Mouse (Mus musculus): ENCODE results near the gene Gm20422.

Gm20422 gene

DNA sequence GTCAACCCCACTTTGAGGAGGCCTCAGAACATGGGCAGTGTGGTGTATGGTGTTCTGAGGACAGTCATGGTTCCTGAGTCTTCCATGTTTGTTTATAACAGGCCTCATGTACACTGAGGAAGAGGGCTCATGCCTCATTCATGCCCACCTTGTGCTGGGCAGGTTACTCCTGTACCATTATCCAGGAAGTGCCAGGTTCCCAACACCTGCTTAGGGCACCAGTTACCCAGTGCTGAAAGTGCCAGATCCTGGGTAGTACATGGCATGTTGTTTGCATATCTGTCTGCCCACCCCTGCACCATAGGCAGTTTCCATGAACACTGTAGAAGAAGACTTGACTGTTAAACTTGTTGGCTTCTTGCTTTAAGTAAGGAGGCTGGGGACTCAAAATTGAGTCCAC lies 27.5 kb upstream of the Gm20422 start:
- Histone ChIP-seq H3K36me3 (ENCODE audit: control insufficient read depth, insufficient read depth, low read length, poor library complexity, severe bottlenecking) (peaks cover 15% of the 10 kb centered on the region), H3K27me3 (ENCODE audit: control insufficient read depth, insufficient read depth, low read length, poor library complexity, severe bottlenecking) (no peaks in the 10 kb centered on the region)
- DNase-seq (ENCODE audit: low read depth, low spot score): no peak

DNA sequence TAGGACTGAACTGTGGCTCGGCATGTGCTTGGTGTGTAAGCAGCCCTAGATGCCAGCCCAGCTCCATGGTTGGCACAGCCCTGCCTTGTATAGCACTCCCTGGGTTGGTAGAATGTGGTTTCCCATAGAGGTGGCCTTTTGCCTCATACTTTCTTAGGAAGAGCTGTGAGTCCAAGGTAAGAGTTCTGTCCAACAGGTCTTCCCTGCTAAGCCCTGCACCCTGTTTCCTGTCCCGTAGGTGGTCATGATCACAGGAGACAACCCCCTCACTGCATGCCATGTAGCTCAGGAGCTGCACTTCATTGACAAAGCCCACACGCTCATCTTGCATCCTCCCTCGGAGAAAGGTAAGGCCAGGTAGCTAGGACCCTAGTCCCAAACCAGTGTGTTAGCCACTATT lies 27.1 kb upstream of the Gm20422 start:
- H3K36me3 ChIP-seq (ENCODE audit: control insufficient read depth, insufficient read depth, low read length, poor library complexity, severe bottlenecking): peaks cover 15% of the 10 kb centered on the region
- DNase-seq (ENCODE audit: low read depth, low spot score): no peak
- H3K27me3 ChIP-seq (ENCODE audit: control insufficient read depth, insufficient read depth, low read length, poor library complexity, severe bottlenecking): no peaks in the 10 kb centered on the region

GRCm38 (mm10) chr8:69799946-69800345 lies 25.3 kb upstream of the Gm20422 start:
- no peaks in the 10 kb centered on the region for H3K27me3 ChIP-seq (ENCODE audit: control insufficient read depth, insufficient read depth, low read length, poor library complexity, severe bottlenecking)
- peaks cover 14% of the 10 kb centered on the region for H3K36me3 ChIP-seq (ENCODE audit: control insufficient read depth, insufficient read depth, low read length, poor library complexity, severe bottlenecking)
- DNase-seq (ENCODE audit: low read depth, low spot score): no peak

DNA sequence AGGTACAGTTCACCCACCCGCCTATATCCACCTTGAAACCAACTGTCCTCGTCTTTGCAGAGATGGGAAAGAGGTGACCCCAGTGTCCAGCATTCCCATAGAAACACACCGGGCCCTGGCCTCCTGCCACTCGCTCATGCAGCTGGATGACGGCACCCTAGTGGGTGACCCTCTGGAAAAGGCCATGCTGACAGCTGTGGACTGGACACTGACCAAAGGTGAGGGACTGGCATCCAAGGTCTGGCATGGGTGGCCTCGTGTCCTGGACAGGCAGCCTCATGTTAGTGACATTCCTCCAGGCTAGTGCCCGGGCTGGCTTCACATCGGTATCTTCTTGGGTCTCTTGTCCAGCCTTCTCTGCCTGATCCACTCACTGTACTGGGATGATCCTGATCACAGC lies 24.6 kb upstream of the Gm20422 start:
- H3K27me3 ChIP-seq (ENCODE audit: control insufficient read depth, insufficient read depth, low read length, poor library complexity, severe bottlenecking): no peaks in the 10 kb centered on the region
- DNase-seq (ENCODE audit: low read depth, low spot score): no peak
- H3K36me3 ChIP-seq (ENCODE audit: control insufficient read depth, insufficient read depth, low read length, poor library complexity, severe bottlenecking): peaks cover 14% of the 10 kb centered on the region

- no peak for DNase-seq (ENCODE audit: low read depth, low spot score)
- Histone ChIP-seq H3K36me3 (ENCODE audit: control insufficient read depth, insufficient read depth, low read length, poor library complexity, severe bottlenecking) (peaks cover 14% of the 10 kb centered on the region), H3K27me3 (ENCODE audit: control insufficient read depth, insufficient read depth, low read length, poor library complexity, severe bottlenecking) (no peaks in the 10 kb centered on the region)
Measured at GRCm38 (mm10) chr8:69797661-69798060, 23.0 kb upstream of the Gm20422 start.

DNA sequence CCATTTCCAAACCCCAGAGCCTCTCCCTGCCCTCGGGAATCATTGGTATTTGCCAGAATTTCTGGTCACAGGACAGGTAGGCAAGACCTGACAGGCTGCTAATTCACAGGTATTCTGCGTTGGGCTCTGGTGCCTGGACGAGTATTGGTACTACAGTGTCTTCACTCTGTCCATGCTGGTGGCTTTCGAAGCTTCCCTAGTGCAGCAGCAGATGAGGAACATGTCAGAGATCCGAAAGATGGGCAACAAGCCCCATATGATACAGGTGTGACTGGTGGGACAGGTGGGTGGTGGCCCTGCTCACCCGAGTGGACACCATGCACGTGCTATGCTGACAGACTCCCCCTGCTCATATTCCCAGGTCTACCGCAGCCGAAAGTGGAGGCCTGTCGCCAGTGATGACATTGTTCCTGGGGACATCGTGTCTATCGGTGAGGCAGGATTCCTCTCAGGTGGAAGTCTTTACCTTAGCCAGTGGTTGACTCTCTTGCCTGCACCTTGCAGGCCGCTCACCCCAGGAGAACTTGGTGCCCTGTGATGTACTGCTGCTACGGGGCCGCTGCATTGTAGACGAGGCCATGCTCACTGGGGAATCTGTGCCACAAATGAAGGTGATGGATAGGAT lies 22.1 kb upstream of the Gm20422 start:
- Histone ChIP-seq H3K27me3 (ENCODE audit: control insufficient read depth, insufficient read depth, low read length, poor library complexity, severe bottlenecking) (no peaks in the 10 kb centered on the region), H3K36me3 (ENCODE audit: control insufficient read depth, insufficient read depth, low read length, poor library complexity, severe bottlenecking) (peaks cover 14% of the 10 kb centered on the region)
- DNase-seq (ENCODE audit: low read depth, low spot score): no peak

DNA sequence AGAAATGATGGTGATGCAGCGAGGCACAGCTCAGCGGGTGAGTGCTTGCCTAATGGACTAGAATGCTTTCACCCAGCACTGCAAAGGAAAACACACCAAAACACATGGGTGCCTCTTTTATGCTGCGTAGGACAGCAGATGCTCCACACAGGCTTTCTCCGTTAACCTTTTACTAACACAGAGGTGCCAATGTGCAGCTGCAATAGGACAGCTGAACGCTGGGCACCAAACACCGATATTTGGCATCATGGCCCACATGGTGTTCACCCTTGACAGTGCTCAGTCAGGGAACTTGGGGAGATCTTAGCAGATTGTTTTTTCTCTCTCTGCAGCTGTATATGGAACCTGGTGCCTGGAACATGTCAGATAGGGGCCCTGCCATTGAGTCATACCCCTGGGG lies 20.2 kb upstream of the Gm20422 start:
- H3K27me3 ChIP-seq (ENCODE audit: control insufficient read depth, insufficient read depth, low read length, poor library complexity, severe bottlenecking): no peaks in the 10 kb centered on the region
- DNase-seq (ENCODE audit: low read depth, low spot score): no peak
- H3K36me3 ChIP-seq (ENCODE audit: control insufficient read depth, insufficient read depth, low read length, poor library complexity, severe bottlenecking): peaks cover 12% of the 10 kb centered on the region

GRCm38 (mm10) chr8:69794096-69794495 lies 19.4 kb upstream of the Gm20422 start:
- peaks cover 8% of the 10 kb centered on the region for H3K36me3 ChIP-seq (ENCODE audit: control insufficient read depth, insufficient read depth, low read length, poor library complexity, severe bottlenecking)
- DNase-seq (ENCODE audit: low read depth, low spot score): no peak
- no peaks in the 10 kb centered on the region for H3K27me3 ChIP-seq (ENCODE audit: control insufficient read depth, insufficient read depth, low read length, poor library complexity, severe bottlenecking)

DNA sequence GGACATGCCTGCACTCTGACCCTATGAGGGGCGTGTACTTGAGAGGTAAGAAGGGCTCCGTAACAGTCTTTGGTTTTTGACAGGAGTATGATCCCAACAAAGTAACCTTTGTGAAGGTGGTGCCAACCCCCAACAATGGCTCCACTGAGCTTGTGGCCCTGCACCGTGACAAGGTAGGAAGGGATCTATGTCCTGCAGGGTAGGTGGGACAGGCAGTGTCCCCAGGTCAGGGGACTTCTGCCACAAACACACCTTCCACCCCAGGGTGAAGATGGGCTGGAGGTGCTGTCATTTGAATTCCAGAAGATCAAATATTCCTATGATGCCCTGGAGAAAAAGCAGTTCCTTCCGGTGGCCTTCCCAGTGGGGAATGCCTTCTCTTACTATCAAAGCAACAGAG lies 19.0 kb upstream of the Gm20422 start:
- H3K27me3 ChIP-seq (ENCODE audit: control insufficient read depth, insufficient read depth, low read length, poor library complexity, severe bottlenecking): no peaks in the 10 kb centered on the region
- DNase-seq (ENCODE audit: low read depth, low spot score): no peak
- H3K36me3 ChIP-seq (ENCODE audit: control insufficient read depth, insufficient read depth, low read length, poor library complexity, severe bottlenecking): peaks cover 6% of the 10 kb centered on the region

- DNase-seq (ENCODE audit: low read depth, low spot score): peak; percentile 40
- peaks cover 3% of the 10 kb centered on the region for H3K36me3 ChIP-seq (ENCODE audit: control insufficient read depth, insufficient read depth, low read length, poor library complexity, severe bottlenecking)
- H3K27me3 ChIP-seq (ENCODE audit: control insufficient read depth, insufficient read depth, low read length, poor library complexity, severe bottlenecking): no peaks in the 10 kb centered on the region
Measured at GRCm38 (mm10) chr8:69791415-69792068, 16.9 kb upstream of the Gm20422 start.

- DNase-seq (ENCODE audit: low read depth, low spot score): peak; percentile 92
- Histone ChIP-seq H3K27me3 (ENCODE audit: control insufficient read depth, insufficient read depth, low read length, poor library complexity, severe bottlenecking) (no peaks in the 10 kb centered on the region), H3K36me3 (ENCODE audit: control insufficient read depth, insufficient read depth, low read length, poor library complexity, severe bottlenecking) (peaks cover 1% of the 10 kb centered on the region)
Measured at GRCm38 (mm10) chr8:69790773-69791367, 16.2 kb upstream of the Gm20422 start, which contains the start of the genes Atp13a1 and Zfp866. Gene Atp13a1, plus strand, starts transcription at chr8:69791163. Gene Zfp866, minus strand, starts transcription at chr8:69791178.

DNA sequence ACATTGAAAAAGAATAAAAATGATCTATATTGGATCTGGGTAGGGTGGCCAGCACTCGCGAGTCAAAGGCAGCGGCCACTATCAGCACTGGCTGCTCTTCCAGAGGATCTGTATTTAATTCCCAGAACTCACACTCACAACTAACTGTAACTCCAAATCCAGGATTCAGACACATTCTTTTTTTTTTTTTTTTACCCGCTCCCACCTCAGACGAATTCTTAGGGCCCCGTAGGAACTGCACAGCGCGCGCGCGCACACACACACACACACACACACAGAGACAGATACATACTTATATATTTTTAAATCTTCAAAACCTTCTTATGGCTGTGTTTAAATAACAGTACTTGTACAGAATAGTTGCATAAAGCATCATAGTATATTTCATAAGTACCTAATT lies 15.7 kb upstream of the Gm20422 start:
- Histone ChIP-seq H3K27me3 (ENCODE audit: control insufficient read depth, insufficient read depth, low read length, poor library complexity, severe bottlenecking) (no peaks in the 10 kb centered on the region), H3K36me3 (ENCODE audit: control insufficient read depth, insufficient read depth, low read length, poor library complexity, severe bottlenecking) (peaks cover 1% of the 10 kb centered on the region; the same call in 1 of the 2 replicates)
- DNase-seq (ENCODE audit: low read depth, low spot score): peak; percentile 16

DNA sequence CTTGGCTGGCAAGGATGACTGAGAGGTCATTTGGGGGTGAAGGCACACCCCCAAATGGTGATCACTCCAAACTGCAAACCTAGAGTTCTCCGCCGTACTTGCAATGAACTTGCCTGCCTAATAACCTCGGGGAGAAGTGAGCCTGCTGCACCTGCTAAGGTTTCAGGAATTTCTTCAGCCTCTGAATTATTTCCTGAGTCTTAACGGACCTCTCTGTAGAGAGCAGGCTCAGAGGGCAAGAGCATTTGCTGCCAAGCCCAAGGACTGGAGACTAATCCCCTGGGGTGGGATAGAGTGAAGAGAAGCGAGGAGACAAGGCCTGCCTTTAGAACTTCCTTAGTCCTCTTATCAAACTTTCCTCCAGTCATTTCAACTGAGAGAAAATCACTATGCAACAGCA lies 15.0 kb upstream of the Gm20422 start:
- no peak for DNase-seq (ENCODE audit: low read depth, low spot score)
- Histone ChIP-seq H3K36me3 (ENCODE audit: control insufficient read depth, insufficient read depth, low read length, poor library complexity, severe bottlenecking) (peaks cover 1% of the 10 kb centered on the region; the same call in 1 of the 2 replicates), H3K27me3 (ENCODE audit: control insufficient read depth, insufficient read depth, low read length, poor library complexity, severe bottlenecking) (no peaks in the 10 kb centered on the region)

DNA sequence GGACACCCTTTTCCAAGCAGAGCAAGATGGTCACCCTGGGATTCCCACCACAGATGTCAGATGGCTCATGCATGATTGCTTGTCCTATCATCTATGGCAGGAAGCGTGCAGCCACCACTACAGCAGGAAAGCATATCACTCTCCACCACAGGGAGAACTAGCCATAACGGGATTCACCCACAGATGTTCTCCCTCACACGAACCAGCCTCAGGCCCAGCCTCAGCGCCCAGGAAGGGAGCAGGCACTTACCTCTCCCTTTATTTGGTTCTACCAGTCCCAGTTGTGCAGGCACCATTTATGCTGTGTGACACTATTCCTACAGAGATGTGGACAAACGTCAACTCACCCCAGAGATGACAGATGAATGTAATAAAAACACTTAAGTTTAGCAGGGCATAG lies 14.4 kb upstream of the Gm20422 start:
- no peak for DNase-seq (ENCODE audit: low read depth, low spot score)
- no peaks in the 10 kb centered on the region for H3K27me3 ChIP-seq (ENCODE audit: control insufficient read depth, insufficient read depth, low read length, poor library complexity, severe bottlenecking)
- H3K36me3 ChIP-seq (ENCODE audit: control insufficient read depth, insufficient read depth, low read length, poor library complexity, severe bottlenecking): peaks cover 1% of the 10 kb centered on the region; the same call in 1 of the 2 replicates

GRCm38 (mm10) chr8:69777111-69777510 lies 2.4 kb upstream of the Gm20422 start:
- no peak for DNase-seq (ENCODE audit: low read depth, low spot score)
- Histone ChIP-seq H3K27me3 (ENCODE audit: control insufficient read depth, insufficient read depth, low read length, poor library complexity, severe bottlenecking) (no peaks in the 10 kb centered on the region), H3K36me3 (ENCODE audit: control insufficient read depth, insufficient read depth, low read length, poor library complexity, severe bottlenecking) (no peaks in the 10 kb centered on the region)
